Mouse (Mus musculus) neural tube, embryonic 15.5 days (tissue): ENCODE measurements around the gene Ube4a. TPM values are rescaled to one million over a fixed set of nuclear protein-coding genes. Genes with fewer than 3 reads are reported as not detected.

Experiments
- ATAC-seq: fragments of 200-750 bp; cut with Nextera tagmentation; 2 replicates; pipeline ENCODE4 v1.8.0; 2017; ENCODE audit warnings: mild to moderate bottlenecking, moderate TSS enrichment, moderate library complexity; ENCODE audit not compliant: low FRiP score
- H3K27ac ChIP-seq: fragments of 300-500 bp; sonication (generic); replicated peaks from 2 replicates; pipeline ENCODE4 v1.5.1; 2015; ENCODE audit warnings: mild to moderate bottlenecking, inconsistent platforms
- H3K27me3 ChIP-seq: fragments of 300-500 bp; sonication (generic); replicated peaks from 2 replicates; pipeline ENCODE4 v1.6.1; 2015; ENCODE audit warnings: inconsistent platforms
- H3K36me3 ChIP-seq: fragments of 300-500 bp; sonication (generic); 2 replicates; pipeline ENCODE4 v1.6.1; 2015; ENCODE audit warnings: inconsistent platforms
- H3K4me1 ChIP-seq: fragments of 300-500 bp; sonication (generic); 2 replicates; pipeline ENCODE4 v1.6.1; 2015; ENCODE audit warnings: inconsistent platforms
- H3K4me2 ChIP-seq: fragments of 300-500 bp; sonication (generic); 2 replicates; pipeline ENCODE4 v1.6.1; 2015; ENCODE audit warnings: inconsistent platforms, mild to moderate bottlenecking, moderate library complexity
- H3K4me3 ChIP-seq: fragments of 300-500 bp; sonication (generic); replicated peaks from 2 replicates; pipeline ENCODE4 v1.5.1; 2015; ENCODE audit warnings: mild to moderate bottlenecking, inconsistent platforms
- H3K9ac ChIP-seq: fragments of 300-500 bp; sonication (generic); replicated peaks from 2 replicates; pipeline ENCODE4 v1.6.1; 2015; ENCODE audit warnings: mild to moderate bottlenecking, inconsistent platforms
- H3K9me3 ChIP-seq: fragments of 300-500 bp; sonication (generic); replicated peaks from 2 replicates; pipeline ENCODE4 v1.6.1; 2016; ENCODE audit warnings: inconsistent platforms
- WGBS: fragments of 180-500 bp; shearing (Covaris S2); methylation state at CpG from one replicate; pipeline ENCODE4 v1.1.7; 2015; ENCODE audit warnings: mixed read lengths; 5-methylcytosine and 5-hydroxymethylcytosine counted together
- polyA plus RNA-seq: library from polyadenylated mRNA; unstranded; fragments of >200 nt; fragmentation: Nextera tagmentation; extraction: Ambion mirVana; gene quantifications from 2 replicates; pipeline ENCODE4 v1.2.1, GENCODE M21; 2015

The Ube4a gene
- polyA plus RNA-seq, 1 experiment from 2014 or later = 34.2 TPM

GRCm38 (mm10) chr9:44994962-44995361, 29.6 kb upstream of the Ube4a start:
- 83% methylated on average over 4 of the region's 4 CpGs for WGBS
- ATAC-seq = no peak
- H3K4me1 ChIP-seq = no peaks in the 10 kb centered on the region
- no peak overlapping the region for H3K4me2 ChIP-seq
- H3K4me3 ChIP-seq = no peak overlapping the region
- H3K9ac ChIP-seq = no peak overlapping the region
- H3K9me3 ChIP-seq = no peaks in the 10 kb centered on the region
- no peaks in the 10 kb centered on the region for H3K36me3 ChIP-seq
- H3K27me3 ChIP-seq = no peaks in the 10 kb centered on the region
- H3K27ac ChIP-seq = no peak overlapping the region

DNA sequence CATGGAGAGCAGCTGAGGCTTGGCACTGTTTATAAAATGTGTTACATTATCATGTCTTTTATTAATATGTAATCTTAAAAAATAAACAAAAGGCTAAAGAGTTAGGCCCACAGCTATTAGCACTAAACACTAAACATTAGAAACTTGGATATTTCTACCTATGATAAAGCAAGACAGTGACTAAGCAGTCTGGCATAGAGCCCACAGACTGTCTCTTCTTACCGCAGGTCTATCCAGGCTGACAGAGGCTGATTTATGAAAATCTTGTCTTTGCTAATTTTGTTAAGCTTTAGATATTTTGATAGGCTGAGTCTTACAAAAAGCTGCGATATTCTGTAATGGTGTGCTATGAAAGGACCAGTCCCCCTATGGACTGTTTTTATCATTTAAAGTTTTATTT, 27.9 kb upstream of the Ube4a start:
- H3K27ac ChIP-seq = no peak overlapping the region
- no peak overlapping the region for H3K4me2 ChIP-seq
- 94% methylated on average over 2 of the region's 2 CpGs for WGBS

GRCm38 (mm10) chr9:44992271-44992670, 26.9 kb upstream of the Ube4a start:
- Histone ChIP-seq H3K9me3 (no peaks in the 10 kb centered on the region), H3K4me2 (no peak overlapping the region), H3K27me3 (0 out of 2 replicates have a peak, but pooled peaks cover 3% of the 10 kb centered on the region), H3K36me3 (no peaks in the 10 kb centered on the region), H3K9ac (no peak overlapping the region), H3K4me1 (no peaks in the 10 kb centered on the region), H3K27ac (no peak overlapping the region), H3K4me3 (no peak overlapping the region)
- ATAC-seq = no peak

More for the DNA sequence above, 27.9 kb upstream of the Ube4a start:
- Histone ChIP-seq H3K4me3 (no peak overlapping the region), H3K36me3 (no peaks in the 10 kb centered on the region), H3K9ac (no peak overlapping the region), H3K9me3 (no peaks in the 10 kb centered on the region), H3K27me3 (0 out of 2 replicates have a peak, but pooled peaks cover 3% of the 10 kb centered on the region), H3K4me1 (no peaks in the 10 kb centered on the region)
- ATAC-seq = no peak

DNA sequence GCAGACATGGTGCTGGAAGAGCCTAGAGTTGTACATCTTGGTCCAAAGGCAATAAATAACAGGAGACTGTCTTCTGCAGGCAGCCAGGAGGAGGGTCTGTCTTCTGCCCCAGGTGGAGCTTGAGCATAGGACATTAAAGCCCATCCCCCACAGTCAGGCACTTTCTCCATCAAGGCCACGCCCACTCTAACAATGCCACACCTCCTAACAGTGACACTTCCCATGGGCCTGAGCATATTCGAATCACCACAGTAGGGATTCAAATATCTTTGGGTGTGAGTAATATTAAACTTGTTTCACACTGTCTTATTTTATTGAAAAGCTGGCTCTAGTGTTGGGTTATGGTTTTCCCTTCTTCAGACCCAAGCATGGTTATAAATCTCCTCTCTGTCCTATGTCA, 26.4 kb upstream of the Ube4a start:
- H3K27me3 ChIP-seq = 0 out of 2 replicates have a peak, but pooled peaks cover 3% of the 10 kb centered on the region
- no peak overlapping the region for H3K9ac ChIP-seq
- 95% methylated on average over 2 of the region's 2 CpGs for WGBS
- H3K9me3 ChIP-seq = no peaks in the 10 kb centered on the region
- H3K27ac ChIP-seq = no peak overlapping the region
- no peak overlapping the region for H3K4me2 ChIP-seq
- H3K4me1 ChIP-seq = no peaks in the 10 kb centered on the region
- no peaks in the 10 kb centered on the region for H3K36me3 ChIP-seq
- ATAC-seq = no peak
- no peak overlapping the region for H3K4me3 ChIP-seq

- WGBS = 78% methylated on average over 5 of the region's 5 CpGs
- no peak for ATAC-seq
Measured at GRCm38 (mm10) chr9:44986976-44987375, 21.6 kb upstream of the Ube4a start.

GRCm38 (mm10) chr9:44986242-44986781, 20.9 kb upstream of the Ube4a start:
- no peaks in the 10 kb centered on the region for H3K36me3 ChIP-seq
- no peaks in the 10 kb centered on the region for H3K9me3 ChIP-seq
- WGBS = 57% methylated on average over 14 of the region's 14 CpGs
- no peak overlapping the region for H3K9ac ChIP-seq
- no peak overlapping the region for H3K4me2 ChIP-seq
- no peak for ATAC-seq
- H3K4me1 ChIP-seq = no peaks in the 10 kb centered on the region
- H3K27ac ChIP-seq = no peak overlapping the region
- no peak overlapping the region for H3K4me3 ChIP-seq
- 0 out of 2 replicates have a peak, but pooled peaks cover 7% of the 10 kb centered on the region for H3K27me3 ChIP-seq

More at GRCm38 (mm10) chr9:44986976-44987375, 21.6 kb upstream of the Ube4a start:
- H3K27me3 ChIP-seq = 0 out of 2 replicates have a peak, but pooled peaks cover 7% of the 10 kb centered on the region
- H3K36me3 ChIP-seq = no peaks in the 10 kb centered on the region
- H3K9me3 ChIP-seq = no peaks in the 10 kb centered on the region
- no peak overlapping the region for H3K4me2 ChIP-seq
- no peak overlapping the region for H3K27ac ChIP-seq
- no peaks in the 10 kb centered on the region for H3K4me1 ChIP-seq
- H3K9ac ChIP-seq = no peak overlapping the region
- H3K4me3 ChIP-seq = no peak overlapping the region

DNA sequence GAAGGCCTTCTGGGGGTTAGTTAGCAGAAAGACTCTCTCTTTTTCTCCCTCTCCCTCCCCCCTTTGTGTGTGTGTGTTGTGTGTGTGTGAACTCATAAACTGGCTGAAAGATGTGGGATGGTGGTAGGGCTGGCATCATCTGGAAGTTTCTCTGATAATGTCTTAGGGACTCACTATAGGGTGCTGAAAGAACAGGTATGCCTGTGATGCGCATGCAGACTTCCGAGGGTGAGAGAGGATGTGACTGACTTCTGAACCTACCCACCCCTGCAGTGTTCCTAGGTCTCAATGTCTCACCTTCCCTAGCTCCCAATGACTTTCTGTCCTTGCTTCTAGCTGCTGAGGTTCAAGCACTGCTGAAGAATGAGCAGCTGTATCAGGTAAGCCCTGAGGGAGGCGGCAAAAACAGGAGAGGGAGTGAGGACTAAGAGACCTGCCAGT, 20.3 kb upstream of the Ube4a start:
- WGBS = 79% methylated on average over 3 of the region's 3 CpGs
- Histone ChIP-seq H3K4me3 (no peak overlapping the region), H3K27me3 (0 out of 2 replicates have a peak, but pooled peaks cover 7% of the 10 kb centered on the region), H3K4me1 (no peaks in the 10 kb centered on the region), H3K27ac (no peak overlapping the region), H3K4me2 (no peak overlapping the region), H3K9me3 (no peaks in the 10 kb centered on the region), H3K9ac (no peak overlapping the region), H3K36me3 (no peaks in the 10 kb centered on the region)
- no peak for ATAC-seq

- WGBS = 71% methylated on average over 2 of the region's 2 CpGs
- no peak overlapping the region for H3K4me2 ChIP-seq
- no peak overlapping the region for H3K27ac ChIP-seq
- no peak overlapping the region for H3K9ac ChIP-seq
- H3K27me3 ChIP-seq = 0 out of 2 replicates have a peak, but pooled peaks cover 7% of the 10 kb centered on the region
- no peak overlapping the region for H3K4me3 ChIP-seq
- no peaks in the 10 kb centered on the region for H3K9me3 ChIP-seq
- no peaks in the 10 kb centered on the region for H3K4me1 ChIP-seq
- no peaks in the 10 kb centered on the region for H3K36me3 ChIP-seq
- no peak for ATAC-seq
Measured at GRCm38 (mm10) chr9:44983001-44983400, 17.6 kb upstream of the Ube4a start.

- no peaks in the 10 kb centered on the region for H3K9me3 ChIP-seq
- H3K4me3 ChIP-seq = no peak overlapping the region
- ATAC-seq = no peak
- no peak overlapping the region for H3K9ac ChIP-seq
- H3K27ac ChIP-seq = no peak overlapping the region
- 0 out of 2 replicates have a peak, but pooled peaks cover 7% of the 10 kb centered on the region for H3K27me3 ChIP-seq
- no peak overlapping the region for H3K4me2 ChIP-seq
- H3K4me1 ChIP-seq = no peaks in the 10 kb centered on the region
- 92% methylated on average over 3 of the region's 3 CpGs for WGBS
- H3K36me3 ChIP-seq = no peaks in the 10 kb centered on the region
Measured at GRCm38 (mm10) chr9:44982531-44982930, 17.1 kb upstream of the Ube4a start.

- ATAC-seq = no peak
Measured at GRCm38 (mm10) chr9:44982081-44982480, 16.7 kb upstream of the Ube4a start.

DNA sequence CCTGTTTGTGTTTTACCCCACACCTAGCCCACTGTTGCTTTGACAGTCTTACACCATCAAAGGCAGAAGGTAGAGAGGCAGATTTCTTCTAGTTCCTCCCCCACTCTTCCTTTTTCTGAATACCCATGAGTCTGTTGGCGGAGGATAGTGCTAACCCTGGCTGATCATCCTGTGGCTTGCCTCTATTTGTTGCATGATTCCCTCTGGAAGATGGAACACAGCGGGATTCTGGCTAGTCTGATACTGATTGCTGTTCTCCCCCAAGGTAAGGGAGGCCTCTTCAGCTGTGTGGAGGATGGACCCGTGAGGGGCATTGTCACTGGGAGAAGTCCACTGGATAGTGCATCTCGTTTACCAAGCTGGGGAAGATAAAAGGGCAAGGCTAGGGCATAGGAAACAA, 16.3 kb upstream of the Ube4a start, which contains the start of gene Cd3d:
Gene Cd3d, plus strand, starts transcription at position 111 of the 400 bp plus-strand sequence.
- Histone ChIP-seq H3K27ac (no peak within 1 kb of the TSS), H3K27me3 (0 out of 2 replicates have a peak, but pooled peaks cover 10% of the 10 kb centered on the region), H3K4me3 (no peak within 1 kb of the TSS), H3K9me3 (no peaks in the 10 kb centered on the region), H3K36me3 (no peaks in the 10 kb centered on the region), H3K4me2 (no peak within 1 kb of the TSS), H3K4me1 (no peaks in the 10 kb centered on the region), H3K9ac (no peak within 1 kb of the TSS)
- ATAC-seq = no peak
- WGBS = 80% methylated on average over 4 of the region's 4 CpGs

More at GRCm38 (mm10) chr9:44982081-44982480, 16.7 kb upstream of the Ube4a start:
- Histone ChIP-seq H3K4me1 (no peaks in the 10 kb centered on the region), H3K27me3 (0 out of 2 replicates have a peak, but pooled peaks cover 10% of the 10 kb centered on the region), H3K36me3 (no peaks in the 10 kb centered on the region), H3K4me2 (no peak overlapping the region), H3K27ac (no peak overlapping the region), H3K4me3 (no peak overlapping the region), H3K9ac (no peak overlapping the region), H3K9me3 (no peaks in the 10 kb centered on the region)
- WGBS = 90% methylated on average over 8 of the region's 8 CpGs

DNA sequence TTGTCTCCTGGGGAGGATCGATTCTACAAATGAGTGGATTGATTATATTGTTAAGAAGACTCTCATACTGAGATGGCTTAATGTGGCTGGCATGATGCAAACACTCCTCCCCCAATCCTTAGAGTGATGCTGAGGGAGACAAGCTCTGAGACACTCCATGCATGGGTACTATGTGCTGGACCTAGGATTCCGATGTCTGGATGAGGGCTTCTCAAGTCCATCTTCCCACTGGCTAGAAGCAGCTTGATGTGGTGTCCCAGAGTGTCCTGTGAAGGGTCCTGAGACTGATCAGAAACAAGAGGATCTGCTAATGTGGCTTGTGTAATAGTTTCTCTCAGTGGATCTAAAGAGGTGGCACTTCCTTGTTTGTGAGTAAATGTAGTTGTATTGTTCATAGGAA, 15.7 kb upstream of the Ube4a start:
- Histone ChIP-seq H3K9ac (no peak overlapping the region), H3K27ac (no peak overlapping the region), H3K36me3 (no peaks in the 10 kb centered on the region), H3K4me2 (no peak overlapping the region), H3K4me1 (no peaks in the 10 kb centered on the region), H3K9me3 (no peaks in the 10 kb centered on the region), H3K4me3 (no peak overlapping the region), H3K27me3 (0 out of 2 replicates have a peak, but pooled peaks cover 10% of the 10 kb centered on the region)
- no peak for ATAC-seq
- 97% methylated on average over 2 of the region's 2 CpGs for WGBS
